Mouse (Mus musculus): Measurements from ENCODE around the gene Dip2b. TPM values are rescaled to one million over a fixed set of nuclear protein-coding genes. Genes with fewer than 3 reads are reported as not detected.
A peak's percentile ranks its signal among the peaks of the same experiment; 100 is the strongest.

The Dip2b gene
- polyA plus RNA-seq, 1 experiment from 2014 or later = 2.3 TPM

- no peak overlapping the region for H3K4me2 ChIP-seq (ENCODE audit: low read depth, low read length)
- no peaks in the 10 kb centered on the region for H3K9me3 ChIP-seq (ENCODE audit: low read length)
- DNase-seq (no peak), ATAC-seq (peak; percentile 14; the same call in 1 of the 2 replicates)
- WGBS (ENCODE audit: insufficient replicate concordance) = 67% methylated on average over 12 of the region's 12 CpGs
- H3K27ac ChIP-seq (ENCODE audit: low read depth) = no peak overlapping the region
- H3K9ac ChIP-seq (replicated peaks) = no peak overlapping the region
- TF ChIP-seq CTCF (IDR thresholded peaks at IDR 0.05; ENCODE audit: low read depth) (no peak), EP300 (IDR thresholded peaks at IDR 0.05; ENCODE audit: low read depth) (no peak)
- H3K4me1 ChIP-seq (ENCODE audit: insufficient read depth) = peaks cover 11% of the 10 kb centered on the region
- no peaks in the 10 kb centered on the region for H3K27me3 ChIP-seq (ENCODE audit: insufficient read depth, low read length)
- peaks cover 62% of the 10 kb centered on the region for H3K36me3 ChIP-seq (replicated peaks; ENCODE audit: insufficient read depth, low read length)
- no peak overlapping the region for H3K4me3 ChIP-seq (ENCODE audit: low read depth, low read length)
Observed at GRCm38 (mm10) chr15:100235208-100235965, 196.9 kb downstream of the Dip2b start.

GRCm38 (mm10) chr15:100236952-100237351 is 198.5 kb downstream of the Dip2b start:
- no peak for TF ChIP-seq CTCF (IDR thresholded peaks at IDR 0.05; ENCODE audit: low read depth)
- TF ChIP-seq EP300 (IDR thresholded peaks at IDR 0.05; ENCODE audit: low read depth) = no peak
- Histone ChIP-seq H3K4me2 (ENCODE audit: low read depth, low read length) (no peak overlapping the region), H3K27me3 (ENCODE audit: insufficient read depth, low read length) (no peaks in the 10 kb centered on the region), H3K4me1 (ENCODE audit: insufficient read depth) (peaks cover 1% of the 10 kb centered on the region; the same call in 1 of the 2 replicates), H3K36me3 (replicated peaks; ENCODE audit: insufficient read depth, low read length) (peaks cover 76% of the 10 kb centered on the region), H3K9ac (replicated peaks) (no peak overlapping the region), H3K27ac (ENCODE audit: low read depth) (no peak overlapping the region), H3K9me3 (ENCODE audit: low read length) (no peaks in the 10 kb centered on the region), H3K4me3 (ENCODE audit: low read depth, low read length) (no peak overlapping the region)
- DNase-seq (no peak), ATAC-seq (no peak)
- 69% methylated on average over 6 of the region's 6 CpGs for WGBS (ENCODE audit: insufficient replicate concordance)

- ATAC-seq = no peak
- Histone ChIP-seq H3K27me3 (ENCODE audit: insufficient read depth, low read length) (no peaks in the 10 kb centered on the region), H3K27ac (ENCODE audit: low read depth) (no peak overlapping the region), H3K4me2 (ENCODE audit: low read depth, low read length) (no peak overlapping the region), H3K9me3 (ENCODE audit: low read length) (no peaks in the 10 kb centered on the region), H3K4me3 (ENCODE audit: low read depth, low read length) (no peak overlapping the region), H3K9ac (replicated peaks) (no peak overlapping the region), H3K4me1 (ENCODE audit: insufficient read depth) (no peaks in the 10 kb centered on the region), H3K36me3 (replicated peaks; ENCODE audit: insufficient read depth, low read length) (peaks cover 67% of the 10 kb centered on the region)
- WGBS (ENCODE audit: insufficient replicate concordance) = 80% methylated on average over 6 of the region's 6 CpGs
- DNase-seq = no peak
- TF ChIP-seq CTCF (IDR thresholded peaks at IDR 0.05; ENCODE audit: low read depth) = no peak
Observed at GRCm38 (mm10) chr15:100241780-100242179, 203.3 kb downstream of the Dip2b start.

GRCm38 (mm10) chr15:100245951-100246350 is 207.5 kb downstream of the Dip2b start:
- H3K27me3 ChIP-seq (ENCODE audit: insufficient read depth, low read length) = no peaks in the 10 kb centered on the region
- no peak overlapping the region for H3K27ac ChIP-seq (ENCODE audit: low read depth)
- peaks cover 74% of the 10 kb centered on the region for H3K36me3 ChIP-seq (replicated peaks; ENCODE audit: insufficient read depth, low read length)
- DNase-seq (no peak), ATAC-seq (no peak)
- H3K4me3 ChIP-seq (ENCODE audit: low read depth, low read length) = no peak overlapping the region
- no peak for TF ChIP-seq EP300 (IDR thresholded peaks at IDR 0.05; ENCODE audit: low read depth)
- TF ChIP-seq CTCF (IDR thresholded peaks at IDR 0.05; ENCODE audit: low read depth) = no peak
- WGBS (ENCODE audit: insufficient replicate concordance) = 93% methylated on average over 7 of the region's 7 CpGs
- no peak overlapping the region for H3K9ac ChIP-seq (replicated peaks)
- no peaks in the 10 kb centered on the region for H3K9me3 ChIP-seq (ENCODE audit: low read length)
- H3K4me2 ChIP-seq (ENCODE audit: low read depth, low read length) = no peak overlapping the region
- no peaks in the 10 kb centered on the region for H3K4me1 ChIP-seq (ENCODE audit: insufficient read depth)

- 91% methylated on average over 9 of the region's 9 CpGs for WGBS (ENCODE audit: insufficient replicate concordance)
- Histone ChIP-seq H3K4me3 (ENCODE audit: low read depth, low read length) (no peak overlapping the region), H3K4me2 (ENCODE audit: low read depth, low read length) (no peak overlapping the region), H3K9ac (replicated peaks) (no peak overlapping the region), H3K27me3 (ENCODE audit: insufficient read depth, low read length) (no peaks in the 10 kb centered on the region), H3K9me3 (ENCODE audit: low read length) (no peaks in the 10 kb centered on the region), H3K4me1 (ENCODE audit: insufficient read depth) (no peaks in the 10 kb centered on the region), H3K36me3 (replicated peaks; ENCODE audit: insufficient read depth, low read length) (peaks cover 73% of the 10 kb centered on the region), H3K27ac (ENCODE audit: low read depth) (no peak overlapping the region)
- no peak for TF ChIP-seq CTCF (IDR thresholded peaks at IDR 0.05; ENCODE audit: low read depth)
- TF ChIP-seq EP300 (IDR thresholded peaks at IDR 0.05; ENCODE audit: low read depth) = no peak
- ATAC-seq (no peak), DNase-seq (no peak)
Observed at GRCm38 (mm10) chr15:100247296-100247695, 208.8 kb downstream of the Dip2b start.

GRCm38 (mm10) chr15:100248665-100249433 is 210.4 kb downstream of the Dip2b start:
- ATAC-seq (no peak), DNase-seq (no peak)
- no peaks in the 10 kb centered on the region for H3K9me3 ChIP-seq (ENCODE audit: low read length)
- H3K27me3 ChIP-seq (ENCODE audit: insufficient read depth, low read length) = no peaks in the 10 kb centered on the region
- H3K36me3 ChIP-seq (replicated peaks; ENCODE audit: insufficient read depth, low read length) = peaks cover 77% of the 10 kb centered on the region
- 74% methylated on average over 6 of the region's 6 CpGs for WGBS (ENCODE audit: insufficient replicate concordance)
- no peak overlapping the region for H3K27ac ChIP-seq (ENCODE audit: low read depth)
- H3K4me1 ChIP-seq (ENCODE audit: insufficient read depth) = no peaks in the 10 kb centered on the region
- TF ChIP-seq CTCF (IDR thresholded peaks at IDR 0.05; ENCODE audit: low read depth) (no peak), EP300 (IDR thresholded peaks at IDR 0.05; ENCODE audit: low read depth) (no peak)
- H3K9ac ChIP-seq (replicated peaks) = no peak overlapping the region
- H3K4me3 ChIP-seq (ENCODE audit: low read depth, low read length) = no peak overlapping the region
- no peak overlapping the region for H3K4me2 ChIP-seq (ENCODE audit: low read depth, low read length)

All from liver, postnatal 0 days (tissue).